Mouse (Mus musculus) regulatory T cell (primary cell): ENCODE data around the gene Anapc15.

Source experiments
- in situ Hi-C: fragments of 300-600 bp; cut with MboI, MseI; formaldehyde crosslinking; loops from one replicate; pipeline ENCODE4 v1.15.1; 2025; ENCODE audit warnings: high pct_unique_total_duplicates

Gene Anapc15

GRCm38 (mm10) chr7:101863415-101863814 lies at the start of gene Anapc15:
Gene Anapc15, plus strand, starts transcription at chr7:101863715.
- in situ Hi-C loops, result no loop called here

- in situ Hi-C loops, result no loop called here
Observed at GRCm38 (mm10) chr7:101817861-101818401, 45.6 kb upstream of the Anapc15 start, which contains the start of gene Phox2a. Gene Phox2a, plus strand, starts transcription at chr7:101818313.

- in situ Hi-C loops, result no loop called here
Observed at GRCm38 (mm10) chr7:101820295-101821030, 43.1 kb upstream of the Anapc15 start.

GRCm38 (mm10) chr7:101821571-101822501 lies 41.7 kb upstream of the Anapc15 start:
- in situ Hi-C loops, result no loop called here

- in situ Hi-C loops, result no loop called here
Observed at GRCm38 (mm10) chr7:101822836-101823757, 40.4 kb upstream of the Anapc15 start.

GRCm38 (mm10) chr7:101823758-101824630 lies 39.5 kb upstream of the Anapc15 start:
- in situ Hi-C loops, result no loop called here

- in situ Hi-C loops, result no loop called here
Observed at GRCm38 (mm10) chr7:101830373-101830772, 33.1 kb upstream of the Anapc15 start.

GRCm38 (mm10) chr7:101831437-101831836 lies 32.1 kb upstream of the Anapc15 start:
- in situ Hi-C loops, result no loop called here

- in situ Hi-C loops, result no loop called here
Observed at GRCm38 (mm10) chr7:101832372-101832771, 31.1 kb upstream of the Anapc15 start.

GRCm38 (mm10) chr7:101833352-101833751 lies 30.2 kb upstream of the Anapc15 start:
- in situ Hi-C loops, result no loop called here

GRCm38 (mm10) chr7:101833916-101834584 lies 29.5 kb upstream of the Anapc15 start:
- in situ Hi-C loops, result no loop called here

GRCm38 (mm10) chr7:101834903-101835302 lies 28.6 kb upstream of the Anapc15 start:
- in situ Hi-C loops, result no loop called here

GRCm38 (mm10) chr7:101835457-101836109 lies 27.9 kb upstream of the Anapc15 start:
- in situ Hi-C loops, result no loop called here

- in situ Hi-C loops, result no loop called here
Observed at GRCm38 (mm10) chr7:101836271-101837153, 27.0 kb upstream of the Anapc15 start.

- in situ Hi-C loops, result no loop called here
Observed at GRCm38 (mm10) chr7:101837154-101837605, 26.3 kb upstream of the Anapc15 start.

GRCm38 (mm10) chr7:101837606-101838471 lies 25.7 kb upstream of the Anapc15 start, which contains the start of gene Inppl1:
Gene Inppl1, minus strand, starts transcription at chr7:101838229.
- in situ Hi-C loops, result no loop called here

- in situ Hi-C loops, result loop anchor here (10.0 kb wide), 2 partner anchors 169 to 1649 kb away; no protein-coding TSS in a partner anchor
Observed at GRCm38 (mm10) chr7:101844186-101844585, 19.3 kb upstream of the Anapc15 start.
